Mouse (Mus musculus) MEL (cell line): ENCODE results near the gene Krtap28-13. TPM values are rescaled to one million over a fixed set of nuclear protein-coding genes. Genes with fewer than 3 reads are reported as not detected.

Source experiments
- DNase-seq: peaks from one replicate; pipeline ENCODE4 v3.0.0; 2011; ENCODE audit warnings: low read depth, low spot score
- H3K27ac ChIP-seq: 2 replicates; pipeline ENCODE4 v1.5.1; 2012; ENCODE audit warnings: low read depth, mild to moderate bottlenecking, control low read depth, low read length, moderate library complexity; ENCODE audit not compliant: control insufficient read depth
- H3K27me3 ChIP-seq, 2 experiments: fragments of 150-350 bp in 1 of 2; sonication (generic) in 1 of 2; 2 replicates each; pipeline ENCODE4 v1.6.1; 2012; ENCODE audit warnings: low read length in 2 of 2, mild to moderate bottlenecking in 2 of 2, improper control_type of control experiment in 1 of 2, moderate library complexity in 1 of 2; ENCODE audit not compliant: insufficient read depth in 2 of 2, control insufficient read depth in 1 of 2
- H3K36me3 ChIP-seq, 2 experiments: 2 replicates each; pipeline ENCODE4 v1.6.1; 2012 to 2014; ENCODE audit warnings: low read length in 2 of 2, improper control_type of control experiment in 1 of 2, inconsistent platforms in 1 of 2, mild to moderate bottlenecking in 1 of 2; ENCODE audit not compliant: insufficient read depth in 2 of 2, control insufficient read depth in 1 of 2
- H3K4me1 ChIP-seq, 2 experiments: fragments of 150-350 bp in 1 of 2; sonication (generic) in 1 of 2; 2 replicates each; pipeline ENCODE4 v1.6.1; 2012; ENCODE audit warnings: low read length in 2 of 2, improper control_type of control experiment in 1 of 2, mild to moderate bottlenecking in 1 of 2; ENCODE audit not compliant: insufficient read depth in 2 of 2, control insufficient read depth in 1 of 2
- H3K4me3 ChIP-seq, 2 experiments: fragments of 150-350 bp in 1 of 2; sonication (generic) in 1 of 2; 2 replicates each; pipeline ENCODE4 v1.5.1; 2012; ENCODE audit warnings: low read depth in 2 of 2, low read length in 2 of 2, mild to moderate bottlenecking in 2 of 2, moderate library complexity in 2 of 2, control low read depth in 1 of 2, improper control_type of control experiment in 1 of 2; ENCODE audit not compliant: control insufficient read depth in 1 of 2, insufficient read depth in 1 of 2
- H3K79me2 ChIP-seq: 2 replicates; pipeline ENCODE4 v1.6.1; 2012; ENCODE audit warnings: mild to moderate bottlenecking, low read length, moderate library complexity; ENCODE audit not compliant: control insufficient read depth, poor library complexity, insufficient read depth
- H3K9ac ChIP-seq: 2 replicates; pipeline ENCODE4 v1.6.1; 2012; ENCODE audit warnings: low read depth, mild to moderate bottlenecking, control low read depth, low read length, moderate library complexity; ENCODE audit not compliant: control insufficient read depth, poor library complexity, severe bottlenecking
- H3K9me3 ChIP-seq: fragments of 150-350 bp; sonication (generic); replicated peaks from 2 replicates; pipeline ENCODE4 v1.6.1; 2012; ENCODE audit warnings: mild to moderate bottlenecking, low read length, improper control_type of control experiment, moderate library complexity; ENCODE audit not compliant: insufficient read depth
- BHLHE40 ChIP-seq: IDR thresholded peaks from 2 replicates; pipeline ENCODE4 v1.6.1; 2012; ENCODE audit warnings: low read depth, mild to moderate bottlenecking, inconsistent platforms, low read length, improper control_type of control experiment, borderline replicate concordance
- ETS1 ChIP-seq: IDR thresholded peaks from 2 replicates; pipeline ENCODE4 v1.6.1; 2012; ENCODE audit warnings: low read depth, mild to moderate bottlenecking, inconsistent platforms, low read length, improper control_type of control experiment, moderate library complexity
- GABPA ChIP-seq: IDR thresholded peaks from 2 replicates; pipeline ENCODE4 v1.6.1; 2012; ENCODE audit warnings: low read depth, mild to moderate bottlenecking, inconsistent platforms, low read length, improper control_type of control experiment, moderate library complexity
- GATA1 ChIP-seq: IDR thresholded peaks from 2 replicates; pipeline ENCODE4 v1.6.1; 2011; ENCODE audit warnings: low read depth, low read length, improper control_type of control experiment
- KAT2A ChIP-seq: conservative IDR thresholded peaks from 2 replicates; pipeline ENCODE4 v1.6.1; 2012; ENCODE audit warnings: low read depth, low read length, improper control_type of control experiment, inconsistent platforms
- MAFK ChIP-seq: IDR thresholded peaks from 2 replicates; pipeline ENCODE4 v1.6.1; 2011; ENCODE audit warnings: low read depth, mild to moderate bottlenecking, low read length, improper control_type of control experiment, borderline replicate concordance
- MAZ ChIP-seq: IDR thresholded peaks from 2 replicates; pipeline ENCODE4 v1.6.1; 2012; ENCODE audit warnings: low read depth, mild to moderate bottlenecking, inconsistent platforms, low read length, improper control_type of control experiment
- MYB ChIP-seq: IDR thresholded peaks from 2 replicates; pipeline ENCODE4 v1.6.1; 2011; ENCODE audit warnings: mild to moderate bottlenecking, low read depth, low read length, improper control_type of control experiment
- POLR2AphosphoS2 ChIP-seq: IDR thresholded peaks from 2 replicates; pipeline ENCODE4 v1.6.1; 2011; ENCODE audit warnings: low read length, improper control_type of control experiment
- SMC3 ChIP-seq: IDR thresholded peaks from 2 replicates; pipeline ENCODE4 v1.6.1; 2011; ENCODE audit warnings: low read depth, low read length, improper control_type of control experiment
- TAL1 ChIP-seq: IDR thresholded peaks from 2 replicates; pipeline ENCODE4 v1.6.1; 2012; ENCODE audit warnings: mild to moderate bottlenecking, inconsistent platforms, low read length, moderate library complexity, mixed read lengths
- USF1 ChIP-seq: IDR thresholded peaks from 2 replicates; pipeline ENCODE4 v1.6.1; 2014; ENCODE audit warnings: low read depth, mild to moderate bottlenecking, inconsistent platforms, low read length, improper control_type of control experiment, moderate library complexity
- USF2 ChIP-seq, 2 experiments: IDR thresholded peaks; 2 replicates each; pipeline ENCODE4 v1.6.1; 2011 to 2012; ENCODE audit warnings: improper control_type of control experiment in 2 of 2, low read length in 2 of 2, borderline replicate concordance in 1 of 2, inconsistent platforms in 1 of 2, low read depth in 1 of 2, mild to moderate bottlenecking in 1 of 2; ENCODE audit not compliant: insufficient read depth in 1 of 2
- polyA plus RNA-seq, 2 experiments: library from polyadenylated mRNA; stranded (reverse) in 1 of 2; unstranded in 1 of 2; fragments of >175 nt in 1 of 2; fragments of >200 nt in 1 of 2; gene quantifications; 2 replicates each; pipeline versions ENCODE4 v1.2.1 to v1.2.4; 2012; ENCODE audit warnings: low replicate concordance in 2 of 2, low read depth in 1 of 2; ENCODE audit not compliant: insufficient read length in 2 of 2, insufficient read depth in 1 of 2, missing spikeins in 1 of 2
- total RNA-seq: library from RNA; depleted of rRNA; stranded (reverse); fragments of 300-350 nt; gene quantifications from 2 replicates; pipeline ENCODE4 v1.2.3, GENCODE M21; 2012; rRNA removed

Gene Krtap28-13
- not detected in 2 replicates for total RNA-seq
- not detected for polyA plus RNA-seq

DNA sequence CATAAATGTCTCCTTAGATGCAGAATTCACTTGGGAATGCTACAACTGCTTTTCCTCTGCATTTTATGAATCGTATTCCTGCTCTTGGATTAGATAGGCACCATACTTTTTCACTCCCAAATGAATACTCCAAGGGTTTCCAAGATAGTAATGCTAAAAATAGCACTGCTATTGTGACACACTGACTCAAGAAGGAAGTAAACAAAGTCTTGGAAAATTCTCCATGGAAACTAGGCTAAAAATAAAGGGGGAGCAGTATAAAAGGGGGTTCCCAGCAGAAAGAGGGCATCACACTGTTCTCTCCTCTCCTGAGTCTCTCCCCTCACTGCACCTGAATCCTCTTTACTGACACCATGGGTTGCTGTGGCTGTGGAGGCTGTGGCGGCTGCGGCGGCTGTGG lies at the start of gene Krtap28-13:
Krtap28-13 (plus strand) TSS at position 288 of the 400 bp plus-strand sequence.
- Histone ChIP-seq H3K36me3 (no peaks in the 10 kb centered on the region), H3K9me3 (no peaks in the 10 kb centered on the region), H3K4me3 (no peak within 1 kb of the TSS), H3K4me1 (no peaks in the 10 kb centered on the region), H3K27me3 (no peaks in the 10 kb centered on the region), H3K79me2 (no peaks in the 10 kb centered on the region), H3K27ac (no peak within 1 kb of the TSS), H3K9ac (no peak within 1 kb of the TSS)
- TF ChIP-seq USF1 (no peak), GABPA (no peak), MAZ (no peak), GATA1 (no peak), POLR2AphosphoS2 (no peak), MAFK (no peak), ETS1 (no peak)
- DNase-seq: no peak

DNA sequence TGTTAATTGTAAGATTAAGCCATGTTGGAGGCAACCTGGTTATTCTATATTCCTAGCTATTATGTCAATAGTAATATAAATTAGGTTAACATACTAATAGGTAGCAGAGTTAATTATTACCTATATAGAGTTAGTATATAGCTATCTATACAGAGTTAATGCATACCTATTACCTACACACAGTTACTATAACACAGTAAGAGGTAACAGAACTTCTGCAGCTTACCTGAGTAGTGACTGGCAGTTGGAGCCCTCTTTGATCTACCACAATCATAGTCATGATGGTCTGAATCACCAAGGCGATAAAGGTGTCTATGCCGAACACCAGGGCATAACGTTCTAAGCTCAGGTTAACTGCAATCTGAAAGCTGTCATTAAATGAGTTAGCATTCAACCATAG lies 46.3 kb upstream of the Krtap28-13 start:
- no peaks in the 10 kb centered on the region for H3K9me3 ChIP-seq
- no peak for DNase-seq
- H3K79me2 ChIP-seq: no peaks in the 10 kb centered on the region
- TF ChIP-seq SMC3: no peak
- no peaks in the 10 kb centered on the region for H3K4me1 ChIP-seq
- no peak overlapping the region for H3K4me3 ChIP-seq
- H3K27ac ChIP-seq: no peak overlapping the region
- no peaks in the 10 kb centered on the region for H3K27me3 ChIP-seq
- H3K36me3 ChIP-seq: no peaks in the 10 kb centered on the region
- no peak overlapping the region for H3K9ac ChIP-seq

DNA sequence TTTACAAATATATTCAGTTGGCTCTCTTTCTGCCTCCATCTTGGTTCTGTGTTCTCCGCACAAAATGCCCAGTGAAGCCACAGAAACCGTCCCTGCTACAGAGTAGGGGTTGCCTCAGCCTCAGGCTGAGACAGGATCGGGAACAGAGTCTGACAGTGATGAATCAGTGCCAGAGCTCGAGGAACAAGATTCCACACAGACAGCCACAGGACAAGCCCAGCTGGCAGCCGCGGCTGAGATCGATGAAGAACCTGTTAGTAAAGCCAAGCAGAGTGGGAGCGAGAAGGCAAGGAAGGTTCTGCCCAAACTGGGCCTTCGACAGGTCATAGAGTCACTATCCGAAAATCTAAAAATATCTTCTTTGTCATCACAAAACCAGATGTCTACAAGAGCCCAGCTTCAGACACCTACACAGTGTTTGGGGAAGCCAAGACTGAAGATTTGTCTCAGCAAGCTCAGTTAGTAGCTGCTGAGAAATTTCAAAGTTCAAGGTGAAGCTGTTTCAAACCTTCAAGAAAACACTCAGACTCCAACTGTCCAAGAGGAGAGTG lies 45.3 kb upstream of the Krtap28-13 start:
- H3K9ac ChIP-seq: no peak overlapping the region
- H3K4me3 ChIP-seq: no peak overlapping the region
- no peak for TF ChIP-seq KAT2A
- TF ChIP-seq POLR2AphosphoS2: no peak
- TF ChIP-seq MYB: no peak
- TF ChIP-seq USF2 (IDR thresholded peaks at IDR 0.05; ENCODE audit: borderline replicate concordance in 1 of 2, insufficient read depth in 1 of 2, low read depth in 1 of 2, low read length in 2 of 2): no peak
- no peak for TF ChIP-seq GATA1
- no peak for TF ChIP-seq TAL1
- no peak for TF ChIP-seq BHLHE40
- TF ChIP-seq, all 39 proteins: peak for 0
- H3K79me2 ChIP-seq: no peaks in the 10 kb centered on the region
- H3K36me3 ChIP-seq: no peaks in the 10 kb centered on the region
- H3K4me1 ChIP-seq: no peaks in the 10 kb centered on the region
- no peaks in the 10 kb centered on the region for H3K9me3 ChIP-seq
- H3K27ac ChIP-seq: no peak overlapping the region
- no peak for DNase-seq
- no peaks in the 10 kb centered on the region for H3K27me3 ChIP-seq
